Mouse (Mus musculus) mature B cell (primary cell): ENCODE data around the gene Ctnnb1.

Source experiments
- in situ Hi-C: fragments of 300-500 bp; cut with MboI; formaldehyde crosslinking; loops from 2 replicates; pipeline ENCODE4 v1.14.3; 2019

The Ctnnb1 gene

DNA sequence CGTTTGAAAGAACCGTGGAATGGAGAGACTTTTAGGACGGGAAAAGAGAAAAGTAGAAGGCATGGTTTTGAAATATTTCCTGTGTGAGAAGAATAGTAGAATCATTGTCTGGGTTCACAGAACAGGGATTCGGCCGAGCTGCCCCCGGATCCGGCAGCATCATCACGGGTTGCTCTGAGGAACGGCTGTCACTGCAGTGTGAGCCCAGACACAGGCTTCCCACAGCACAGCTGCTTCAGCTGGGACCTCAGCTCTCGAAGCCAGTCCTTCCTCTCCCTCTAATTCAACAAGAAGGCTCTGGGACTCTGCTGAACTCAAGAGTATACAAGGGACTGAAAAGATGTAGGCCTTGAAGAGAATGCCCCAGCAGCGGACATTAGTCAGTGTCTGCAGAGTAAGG, 69.7 kb downstream of the Ctnnb1 start:
- in situ Hi-C loops = no loop called here

DNA sequence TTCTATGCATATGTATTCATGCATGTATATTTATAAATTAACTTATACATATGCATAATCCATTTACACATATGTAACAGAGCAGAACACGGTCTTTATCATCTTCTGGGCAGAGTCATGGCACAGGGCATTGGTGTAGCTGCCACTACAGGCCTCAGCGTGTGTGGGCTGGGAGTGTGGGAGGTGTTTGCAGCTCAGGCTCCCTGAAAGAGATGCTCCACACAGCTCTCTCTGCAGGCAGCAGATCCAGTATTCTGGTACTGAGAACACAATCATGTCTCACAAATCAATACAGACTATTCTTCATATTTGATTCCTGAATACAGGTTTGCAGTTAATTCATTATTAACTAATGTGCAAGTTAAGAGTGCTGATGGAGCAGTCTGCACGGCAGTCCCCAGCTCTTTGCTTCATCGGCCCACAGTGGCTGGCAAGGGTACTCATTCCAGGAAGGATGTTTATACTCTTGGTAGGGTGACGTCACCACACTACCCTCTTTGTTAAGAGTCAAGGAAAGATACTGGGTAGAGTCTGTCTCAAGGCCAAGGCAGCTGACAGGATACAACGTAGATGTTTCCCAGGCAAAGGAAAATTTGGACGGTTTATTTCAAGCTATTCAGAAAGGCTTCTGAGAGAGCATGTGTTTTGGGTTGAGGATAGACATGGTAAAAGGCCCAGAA, 71.8 kb downstream of the Ctnnb1 start:
- in situ Hi-C loops = no loop called here

DNA sequence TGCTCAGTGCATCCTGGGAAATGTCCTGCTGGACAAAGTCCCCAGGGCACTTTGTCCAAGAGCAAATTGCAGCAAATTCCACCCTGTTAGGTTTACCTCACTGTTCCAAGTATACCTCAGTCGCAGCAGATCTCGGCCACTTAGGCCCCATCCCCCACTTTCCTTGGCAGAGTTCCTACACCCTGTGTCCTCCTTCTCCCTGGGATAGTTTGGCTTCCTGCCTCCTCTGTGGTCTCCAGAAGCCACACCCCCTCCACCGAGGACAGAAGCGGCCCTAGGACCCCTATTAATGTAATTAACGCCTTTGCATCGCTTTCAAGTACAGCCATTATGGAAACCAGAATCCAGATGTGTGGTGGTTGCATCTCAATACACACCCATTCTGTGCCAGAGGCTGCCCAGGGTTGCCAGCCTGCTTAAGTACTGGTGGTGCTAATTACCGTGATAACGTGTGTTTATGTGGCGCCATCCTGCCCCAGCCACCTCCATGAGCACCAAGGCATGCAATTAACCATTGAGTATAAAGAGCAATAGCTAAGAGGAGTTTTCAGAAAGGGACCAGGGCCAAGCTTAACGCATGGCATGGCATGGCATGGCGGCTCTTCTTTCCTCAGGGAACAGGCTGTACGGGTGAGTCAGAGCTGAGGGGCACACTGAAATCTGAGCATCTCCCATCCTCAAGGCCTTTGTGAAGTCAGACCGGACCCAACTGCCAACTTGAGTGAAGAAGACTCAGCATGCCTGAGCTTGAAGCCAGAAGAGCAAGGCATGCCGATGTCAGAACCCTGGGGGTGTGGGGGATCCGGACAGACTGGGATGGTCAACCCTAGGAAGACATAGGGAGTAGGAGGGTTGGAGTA, 72.9 kb downstream of the Ctnnb1 start:
- in situ Hi-C loops = no loop called here

DNA sequence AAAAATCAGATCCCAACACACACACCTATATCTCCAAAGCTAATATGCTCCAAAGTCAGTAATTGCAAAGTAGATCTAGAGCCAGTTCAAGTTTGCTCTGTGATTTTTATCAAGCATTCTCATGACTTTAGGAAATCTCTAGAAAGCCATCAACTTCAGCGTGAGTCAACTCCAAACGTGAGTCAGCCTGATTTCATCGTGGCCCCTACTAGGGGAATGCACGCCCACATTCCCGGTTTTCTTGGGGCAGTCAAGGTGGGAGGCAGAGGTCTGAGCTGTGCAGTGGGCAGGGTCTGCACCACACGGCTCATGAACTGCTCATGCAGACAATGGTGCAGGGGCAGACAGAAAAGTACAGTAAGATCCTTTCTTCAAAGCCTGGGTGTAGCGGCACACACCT, 76.9 kb downstream of the Ctnnb1 start:
- in situ Hi-C loops = no loop called here
